Mouse (Mus musculus) CD4-positive naive resting alpha-beta T cell, adult 57 days (primary cell): ENCODE measurements around the gene Trak1. TPM values are rescaled to one million over a fixed set of nuclear protein-coding genes. Genes with fewer than 3 reads are reported as not detected.

Experiments
- total RNA-seq: library from RNA; stranded (reverse); gene quantifications from one replicate; pipeline ENCODE4 v1.2.4, GENCODE M21; 2023

Trak1 gene
- 96.5 TPM for total RNA-seq

GRCm38 (mm10) chr9:121297171-121298064 lies at the start of gene Trak1:
TSS of gene Trak1 (plus strand) at chr9:121297502.

GRCm38 (mm10) chr9:121277118-121278060 lies 19.9 kb upstream of the Trak1 start, which contains the start of gene Ulk4:
TSS of gene Ulk4 (minus strand) at chr9:121277197.

GRCm38 (mm10) chr9:121495529-121495928 lies 198.2 kb downstream of the Trak1 start, which contains the start of gene Cck:
TSS of gene Cck (minus strand) at chr9:121495694.

Other genes with a start within 250 kb of the Trak1 start
- gene Ulk4, start 20.3 kb upstream of the Trak1 start, total RNA-seq, result 0.95 TPM
- not detected for gene Cck, start 198.2 kb downstream of the Trak1 start, total RNA-seq